Mouse (Mus musculus) myocyte (in vitro differentiated cells): Measurements from ENCODE around the gene Dbn1.

Experiments
- MAX ChIP-seq: IDR thresholded peaks from one replicate; pipeline ENCODE4 v1.6.1; 2011; ENCODE audit warnings: low read depth, mild to moderate bottlenecking, control low read depth
- MYOG ChIP-seq, 3 experiments: IDR thresholded peaks; one replicate each; pipeline ENCODE4 v1.6.1; 2011; ENCODE audit warnings: control low read depth in 2 of 3, low read depth in 2 of 3, mild to moderate bottlenecking in 2 of 3; ENCODE audit not compliant: insufficient read length in 2 of 3, control insufficient read depth in 1 of 3, insufficient read depth in 1 of 3
- POLR2A ChIP-seq: IDR thresholded peaks from one replicate; pipeline ENCODE4 v1.6.1; 2011; ENCODE audit warnings: low read depth, mild to moderate bottlenecking, control low read depth, moderate library complexity; ENCODE audit not compliant: insufficient read length
- TCF12 ChIP-seq: IDR thresholded peaks from one replicate; pipeline ENCODE4 v1.6.1; 2011; ENCODE audit warnings: mild to moderate bottlenecking, control low read depth; ENCODE audit not compliant: poor library complexity, insufficient read depth, severe bottlenecking
- USF1 ChIP-seq: IDR thresholded peaks from one replicate; pipeline ENCODE4 v1.6.1; 2011; ENCODE audit warnings: low read depth, mild to moderate bottlenecking, control low read depth, moderate library complexity

DNA sequence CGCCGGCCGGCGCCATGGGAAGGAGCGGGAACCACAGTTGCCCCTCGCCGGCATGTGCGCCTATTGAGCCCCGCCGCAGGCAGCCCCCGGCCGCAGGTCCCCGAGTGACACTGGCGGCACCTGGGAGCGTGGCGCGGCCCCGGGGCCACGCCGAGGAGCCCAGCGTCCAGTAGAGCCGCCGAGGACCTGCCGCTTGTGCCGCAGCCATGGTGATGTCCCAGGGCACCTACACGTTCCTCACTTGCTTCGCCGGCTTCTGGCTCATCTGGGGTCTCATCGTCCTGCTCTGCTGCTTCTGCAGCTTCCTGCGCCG, 16.1 kb downstream of the Dbn1 start:
- TF ChIP-seq MAX (no peak), TCF12 (no peak), USF1 (no peak), POLR2A (no peak), MYOG (IDR thresholded peaks at IDR 0.05; ENCODE audit: control insufficient read depth in 1 of 3, insufficient read depth in 1 of 3, insufficient read length in 2 of 3, low read depth in 2 of 3) (no peak)
